Mouse (Mus musculus) embryonic facial prominence, embryonic 10.5 days (tissue): ENCODE data around the gene Podxl2. TPM values are rescaled to one million over a fixed set of nuclear protein-coding genes. Genes with fewer than 3 reads are reported as not detected.

ENCODE experiments used
- DNase-seq: peaks from one replicate; pipeline ENCODE4 v3.0.0-alpha.2; 2017; ENCODE audit warnings: low spot score
- H3K27ac ChIP-seq: fragments of 300-500 bp; sonication (generic); replicated peaks from 2 replicates; pipeline ENCODE4 v1.5.1; 2016; ENCODE audit warnings: mild to moderate bottlenecking
- H3K27me3 ChIP-seq: fragments of 300-500 bp; sonication (generic); replicated peaks from 2 replicates; pipeline ENCODE4 v1.6.1; 2016; ENCODE audit warnings: low read depth, mild to moderate bottlenecking; ENCODE audit not compliant: poor library complexity, severe bottlenecking
- H3K36me3 ChIP-seq: fragments of 300-500 bp; sonication (generic); replicated peaks from 2 replicates; pipeline ENCODE4 v1.6.1; 2016; ENCODE audit warnings: mild to moderate bottlenecking, moderate library complexity
- H3K4me1 ChIP-seq: fragments of 300-500 bp; sonication (generic); 2 replicates; pipeline ENCODE4 v1.6.1; 2016
- H3K4me3 ChIP-seq: fragments of 300-500 bp; sonication (generic); 2 replicates; pipeline ENCODE4 v1.5.1; 2016; ENCODE audit warnings: mild to moderate bottlenecking, moderate library complexity
- H3K9me3 ChIP-seq: fragments of 300-500 bp; sonication (generic); 2 replicates; pipeline ENCODE4 v1.6.1; 2016; ENCODE audit warnings: mild to moderate bottlenecking
- WGBS: fragments of 180-500 bp; shearing (Covaris S2); methylation state at CpG from one replicate; pipeline ENCODE4 v1.1.7; 2016; 5-methylcytosine and 5-hydroxymethylcytosine counted together
- polyA plus RNA-seq: library from polyadenylated mRNA; unstranded; fragments of >200 nt; fragmentation: Nextera tagmentation; extraction: Ambion mirVana; gene quantifications from 2 replicates; pipeline ENCODE4 v1.2.1, GENCODE M21; 2016

The Podxl2 gene
- polyA plus RNA-seq, 1 experiment from 2014 or later = 56.3 TPM

- DNase-seq = no peak
- no peak overlapping the region for H3K27ac ChIP-seq
- no peaks in the 10 kb centered on the region for H3K27me3 ChIP-seq
- no peak overlapping the region for H3K4me3 ChIP-seq
- no peaks in the 10 kb centered on the region for H3K4me1 ChIP-seq
- H3K36me3 ChIP-seq = peaks cover 99% of the 10 kb centered on the region
- 96% methylated on average over 17 of the region's 17 CpGs for WGBS
- H3K9me3 ChIP-seq = no peaks in the 10 kb centered on the region
These were observed 9.8 kb upstream of the Podxl2 start for GRCm38 (mm10) chr6:88884690-88885089.

DNA sequence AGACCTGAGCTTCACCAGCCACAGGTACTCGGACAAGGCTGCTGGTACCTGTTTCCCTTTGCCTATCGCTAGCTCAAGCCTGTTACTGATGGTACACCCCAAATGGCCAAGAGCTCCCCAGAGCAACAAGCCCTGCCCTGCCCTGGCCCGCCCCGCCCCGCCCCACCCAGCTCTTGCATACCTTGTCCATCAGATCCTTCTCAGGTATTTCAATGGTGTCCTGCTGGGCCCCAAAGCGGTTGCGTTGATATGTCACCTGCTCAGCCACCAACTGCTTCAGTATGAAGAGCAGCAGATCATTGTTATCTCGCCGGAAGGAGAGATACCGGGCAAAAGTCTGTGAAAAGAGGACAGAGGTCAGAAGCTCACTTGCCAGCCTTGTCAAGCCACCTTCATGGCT is 9.4 kb upstream of the Podxl2 start:
- H3K27me3 ChIP-seq = no peaks in the 10 kb centered on the region
- DNase-seq = no peak
- no peak overlapping the region for H3K4me3 ChIP-seq
- peaks cover 94% of the 10 kb centered on the region for H3K36me3 ChIP-seq
- H3K9me3 ChIP-seq = no peaks in the 10 kb centered on the region
- H3K4me1 ChIP-seq = no peaks in the 10 kb centered on the region
- WGBS = 91% methylated on average over 10 of the region's 10 CpGs
- H3K27ac ChIP-seq = no peak overlapping the region

GRCm38 (mm10) chr6:88881334-88881733 is 6.5 kb upstream of the Podxl2 start:
- H3K9me3 ChIP-seq = no peaks in the 10 kb centered on the region
- H3K4me1 ChIP-seq = no peaks in the 10 kb centered on the region
- 85% methylated on average over 7 of the region's 7 CpGs for WGBS
- H3K36me3 ChIP-seq = peaks cover 75% of the 10 kb centered on the region
- H3K27me3 ChIP-seq = peaks cover 1% of the 10 kb centered on the region; the same call in 1 of the 2 replicates
- H3K4me3 ChIP-seq = no peak overlapping the region
- no peak for DNase-seq
- no peak overlapping the region for H3K27ac ChIP-seq

- H3K36me3 ChIP-seq = peaks cover 56% of the 10 kb centered on the region
- H3K4me3 ChIP-seq = no peak overlapping the region
- no peak overlapping the region for H3K27ac ChIP-seq
- no peak for DNase-seq
- H3K27me3 ChIP-seq = peaks cover 17% of the 10 kb centered on the region
- peaks cover 7% of the 10 kb centered on the region; the same call in 1 of the 2 replicates for H3K4me1 ChIP-seq
- H3K9me3 ChIP-seq = no peaks in the 10 kb centered on the region
- WGBS = 69% methylated on average over 4 of the region's 4 CpGs
These were observed 4.6 kb upstream of the Podxl2 start for GRCm38 (mm10) chr6:88879471-88879870.

DNA sequence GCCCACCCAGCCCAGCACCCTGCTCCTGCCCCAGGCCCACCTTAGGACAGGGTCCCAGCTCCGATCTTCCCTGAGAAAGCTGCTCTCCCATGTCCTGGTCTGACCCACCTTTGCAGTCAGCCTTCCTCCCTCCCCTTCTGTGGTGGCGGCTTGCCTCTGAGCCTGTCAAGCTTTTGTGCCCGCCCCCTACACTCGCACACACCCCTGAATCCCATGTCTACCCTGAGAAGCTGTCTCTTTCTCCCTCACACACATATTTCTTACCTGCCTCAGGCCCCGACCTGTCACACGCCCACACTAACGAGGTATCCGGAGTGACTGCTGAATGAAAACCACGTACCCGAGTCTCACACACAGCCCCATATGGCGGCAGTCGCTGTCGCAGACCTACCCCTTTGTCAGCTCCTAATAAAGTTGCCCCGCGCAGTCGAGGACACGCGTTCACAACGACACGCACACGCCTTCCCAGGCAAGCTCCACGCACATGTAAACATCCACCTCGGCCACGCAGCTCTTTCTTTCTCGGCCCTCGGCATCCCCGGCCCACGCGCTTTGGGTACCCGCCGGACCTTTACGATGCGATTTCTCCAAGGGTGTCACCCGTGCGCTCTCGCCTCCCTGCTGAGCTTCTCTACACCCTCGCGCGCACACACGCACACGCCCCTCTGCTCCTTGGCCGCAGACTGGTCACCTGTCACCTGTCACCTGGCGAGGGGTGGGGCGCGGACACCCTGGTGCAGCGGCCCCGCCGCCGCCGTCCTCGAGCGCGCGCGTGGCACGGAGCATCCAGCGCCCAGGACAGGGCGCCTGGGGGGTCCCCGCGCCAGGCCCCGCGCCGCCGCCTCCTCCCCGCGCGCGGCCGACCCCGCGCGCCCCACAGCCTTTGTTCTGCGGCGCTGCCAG is 628 bp downstream of the Podxl2 start:
- Histone ChIP-seq H3K9me3 (no peaks in the 10 kb centered on the region), H3K27ac (peak overlapping the region; percentile 88)
- WGBS = 6% methylated on average over 74 of the region's 74 CpGs

GRCm38 (mm10) chr6:88872811-88873210 is 2.0 kb downstream of the Podxl2 start:
- Histone ChIP-seq H3K36me3 (no peaks in the 10 kb centered on the region), H3K4me3 (peak overlapping the region; percentile 84), H3K9me3 (no peaks in the 10 kb centered on the region), H3K27me3 (peaks cover 38% of the 10 kb centered on the region), H3K27ac (0 out of 2 replicates have a peak overlapping the region, but pooled peaks have one; percentile 6), H3K4me1 (peaks cover 31% of the 10 kb centered on the region)
- peak; percentile 17 for DNase-seq
- 37% methylated on average over 7 of the region's 7 CpGs for WGBS

More for the DNA sequence above, 628 bp downstream of the Podxl2 start:
- peak; percentile 57 for DNase-seq
- peaks cover 31% of the 10 kb centered on the region for H3K4me1 ChIP-seq
- H3K27me3 ChIP-seq = peaks cover 38% of the 10 kb centered on the region
- peak overlapping the region; percentile 84 for H3K4me3 ChIP-seq
- peaks cover 9% of the 10 kb centered on the region; the same call in 1 of the 2 replicates for H3K36me3 ChIP-seq

DNA sequence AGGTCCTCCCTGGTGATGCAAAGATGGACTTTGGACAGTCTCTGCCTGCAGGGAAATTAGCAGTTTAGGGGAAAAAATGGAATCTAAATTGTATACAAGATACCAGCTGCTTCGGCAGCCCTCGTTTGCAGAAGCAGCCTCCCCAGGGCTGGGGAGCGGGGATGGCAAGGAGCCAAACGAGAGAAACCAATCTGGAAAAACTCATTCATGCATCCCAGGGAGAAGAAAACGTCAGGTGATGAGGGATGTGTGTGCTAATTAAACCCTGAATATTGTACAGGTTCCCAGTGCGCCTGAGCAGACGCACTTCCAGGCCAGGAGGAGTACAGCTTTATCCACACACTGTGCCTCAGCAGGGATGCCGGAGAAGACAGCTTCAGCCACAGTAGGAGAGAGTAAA is 3.3 kb downstream of the Podxl2 start:
- 60% methylated on average over 8 of the region's 8 CpGs for WGBS
- H3K27me3 ChIP-seq = peaks cover 38% of the 10 kb centered on the region
- peaks cover 31% of the 10 kb centered on the region for H3K4me1 ChIP-seq
- no peaks in the 10 kb centered on the region for H3K9me3 ChIP-seq
- H3K36me3 ChIP-seq = no peaks in the 10 kb centered on the region
- H3K27ac ChIP-seq = no peak overlapping the region
- DNase-seq = no peak
- no peak overlapping the region for H3K4me3 ChIP-seq

GRCm38 (mm10) chr6:88870594-88870993 is 4.2 kb downstream of the Podxl2 start:
- H3K27me3 ChIP-seq = peaks cover 30% of the 10 kb centered on the region
- H3K4me3 ChIP-seq = no peak overlapping the region
- DNase-seq = no peak
- 75% methylated on average over 4 of the region's 4 CpGs for WGBS
- no peaks in the 10 kb centered on the region for H3K36me3 ChIP-seq
- H3K27ac ChIP-seq = no peak overlapping the region
- H3K4me1 ChIP-seq = peaks cover 31% of the 10 kb centered on the region
- H3K9me3 ChIP-seq = no peaks in the 10 kb centered on the region

DNA sequence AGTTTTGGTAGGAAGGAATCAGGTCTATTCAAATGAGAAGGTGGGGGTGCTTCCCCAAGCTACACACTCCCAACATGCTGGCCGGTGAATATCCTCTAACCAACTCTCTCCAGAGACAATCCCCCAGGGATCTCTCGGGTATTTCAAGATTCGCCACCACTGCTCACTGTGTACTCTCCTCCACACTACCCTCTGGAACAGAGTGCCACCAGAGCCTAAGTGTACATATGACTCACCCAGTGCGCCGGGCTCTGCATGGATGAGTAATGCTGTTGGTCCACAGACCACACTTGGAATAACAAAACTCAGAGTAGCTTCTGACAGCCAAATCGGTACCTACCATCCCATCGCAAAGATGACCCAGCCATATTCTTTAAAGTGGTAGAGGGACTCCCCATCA is 5.4 kb downstream of the Podxl2 start:
- WGBS = 87% methylated on average over 7 of the region's 7 CpGs
- Histone ChIP-seq H3K4me1 (peaks cover 24% of the 10 kb centered on the region), H3K4me3 (no peak overlapping the region), H3K36me3 (peaks cover 7% of the 10 kb centered on the region; the same call in 1 of the 2 replicates), H3K9me3 (no peaks in the 10 kb centered on the region), H3K27me3 (peaks cover 21% of the 10 kb centered on the region), H3K27ac (no peak overlapping the region)
- DNase-seq = no peak

GRCm38 (mm10) chr6:88865704-88866103 is 9.1 kb downstream of the Podxl2 start:
- Histone ChIP-seq H3K4me1 (no peaks in the 10 kb centered on the region), H3K27ac (no peak overlapping the region), H3K27me3 (no peaks in the 10 kb centered on the region), H3K9me3 (no peaks in the 10 kb centered on the region), H3K4me3 (no peak overlapping the region), H3K36me3 (peaks cover 38% of the 10 kb centered on the region)
- DNase-seq = no peak
- 80% methylated on average over 7 of the region's 7 CpGs for WGBS

- Histone ChIP-seq H3K9me3 (no peaks in the 10 kb centered on the region), H3K36me3 (peaks cover 49% of the 10 kb centered on the region), H3K4me3 (no peak overlapping the region), H3K27me3 (no peaks in the 10 kb centered on the region), H3K27ac (no peak overlapping the region), H3K4me1 (0 out of 2 replicates have a peak, but pooled peaks cover 2% of the 10 kb centered on the region)
- 10% methylated on average over 2 of the region's 2 CpGs for WGBS
- DNase-seq = peak; percentile 36
These were observed 13.9 kb downstream of the Podxl2 start for GRCm38 (mm10) chr6:88860914-88861313.

- H3K4me3 ChIP-seq = no peak overlapping the region
- no peak for DNase-seq
- peaks cover 35% of the 10 kb centered on the region for H3K36me3 ChIP-seq
- H3K27me3 ChIP-seq = no peaks in the 10 kb centered on the region
- H3K4me1 ChIP-seq = 0 out of 2 replicates have a peak, but pooled peaks cover 2% of the 10 kb centered on the region
- no peak overlapping the region for H3K27ac ChIP-seq
- 70% methylated on average over 7 of the region's 7 CpGs for WGBS
- no peaks in the 10 kb centered on the region for H3K9me3 ChIP-seq
These were observed 16.5 kb downstream of the Podxl2 start for GRCm38 (mm10) chr6:88858341-88858740.

DNA sequence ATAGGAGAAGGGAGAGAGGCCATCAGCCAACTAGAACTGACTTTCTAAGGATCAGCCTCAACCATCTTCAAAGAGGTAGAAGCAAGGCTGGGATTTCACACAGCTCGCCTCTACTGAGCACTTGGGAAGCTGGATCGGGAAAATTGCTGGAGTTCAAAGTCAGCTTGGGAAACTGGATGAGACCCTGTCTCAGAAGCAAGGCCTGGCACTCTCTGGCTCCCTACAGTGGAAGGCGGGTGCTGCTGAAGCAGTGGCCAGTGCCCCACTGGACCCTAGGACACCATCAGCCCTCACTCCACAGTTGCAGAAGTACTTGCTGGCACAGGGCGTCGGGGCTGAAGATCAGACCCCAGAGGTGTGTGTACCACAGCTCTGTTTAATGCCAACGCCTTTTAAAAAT is 17.0 kb downstream of the Podxl2 start:
- 86% methylated on average over 6 of the region's 6 CpGs for WGBS
- Histone ChIP-seq H3K9me3 (no peaks in the 10 kb centered on the region), H3K4me3 (no peak overlapping the region)

More for the DNA sequence above, 17.0 kb downstream of the Podxl2 start:
- Histone ChIP-seq H3K27ac (no peak overlapping the region), H3K36me3 (peaks cover 30% of the 10 kb centered on the region), H3K4me1 (0 out of 2 replicates have a peak, but pooled peaks cover 5% of the 10 kb centered on the region), H3K27me3 (no peaks in the 10 kb centered on the region)
- DNase-seq = no peak
